Comparison of ENCODE assay signal across 38 mouse cellular contexts in the genomic region with DNA sequence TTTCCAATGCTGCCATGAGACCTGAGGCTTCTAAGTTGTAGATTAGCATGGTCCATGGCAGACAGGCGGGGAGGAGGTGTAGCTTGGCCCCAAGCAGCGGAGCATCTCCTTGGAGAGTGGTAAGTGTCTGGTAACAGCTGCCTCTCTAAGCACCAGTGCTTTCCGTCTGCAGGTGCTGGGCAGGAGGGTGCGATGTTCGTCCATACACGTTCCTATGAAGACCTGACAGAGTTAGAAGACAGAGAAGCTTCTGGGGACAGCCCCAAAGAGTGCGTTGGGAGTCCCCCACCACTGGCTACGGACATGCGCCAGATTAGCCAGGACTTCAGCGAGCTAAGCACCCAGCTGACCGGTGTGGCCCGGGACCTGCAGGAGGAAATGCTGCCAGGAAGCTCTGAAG. TPM values are rescaled to one million over a fixed set of nuclear protein-coding genes. Genes with fewer than 3 reads are reported as not detected.
"Had no signal": no experiment of that assay in that cellular context is flagged by ENCODE, and none has a peak within 500 bp of the region (broad histone marks: within the 10 kb centered on the region; RNA-seq: fewer than 3 reads in every experiment).

No protein-coding gene starts in this region.

- DNase-seq: gastrocnemius, postnatal 14 days; gastrocnemius, postnatal 36 days; heart, adult 11 months; heart, adult 2 months; heart, postnatal 14 days; heart, postnatal 36 days; kidney, adult 11 months; kidney, adult 2 months; kidney, adult 9 months; kidney, postnatal 14 days; kidney, postnatal 36 days; liver had no signal

- H3K9me3 ChIP-seq: heart, embryonic 13.5 days; heart, embryonic 15.5 days; kidney, embryonic 15.5 days; liver, embryonic 12.5 days had no signal

- ATAC-seq: hindbrain, embryonic 16.5 days; intestine, embryonic 16.5 days; liver, embryonic 12.5 days had no signal

- H3K27ac ChIP-seq: heart, adult 2 months; heart, embryonic 13.5 days; heart, embryonic 15.5 days; hindbrain, embryonic 14.5 days; kidney, embryonic 15.5 days; kidney, postnatal 0 days; layer of hippocampus, adult 2 months; left cerebral cortex, adult 2 months; liver, embryonic 12.5 days; liver, embryonic 14.5 days had no signal

- H3K4me3 ChIP-seq: heart, adult 2 months; heart, embryonic 13.5 days; heart, embryonic 15.5 days; kidney, embryonic 15.5 days; layer of hippocampus, adult 2 months; left cerebral cortex, adult 2 months; liver, embryonic 12.5 days had no signal

- H3K9ac ChIP-seq: heart, embryonic 13.5 days; heart, embryonic 15.5 days; hindbrain, embryonic 14.5 days; kidney, embryonic 15.5 days; liver, embryonic 12.5 days; liver, embryonic 14.5 days had no signal

- H3K4me2 ChIP-seq: heart, embryonic 11.5 days; heart, embryonic 13.5 days; heart, embryonic 15.5 days; hindbrain, embryonic 14.5 days; kidney, embryonic 15.5 days; liver, embryonic 12.5 days had no signal

RNA-seq across cellular contexts. Expression of gene Mst1r, which starts 6.8 kb away (rescaled TPM):
- total RNA-seq: hematopoietic stem cell, adult 5-6 weeks had no signal

RNA-seq across cellular contexts. Expression of gene Actl11, which starts 28.4 kb away (rescaled TPM):
- total RNA-seq: gastrocnemius, adult 18-20 months; gastrocnemius, adult 8-10 months; gastrocnemius, postnatal 14 days; gastrocnemius, postnatal 36 days; heart, adult 2 months; heart, postnatal 14 days; heart, postnatal 36 days; hematopoietic stem cell, adult 5-6 weeks; layer of hippocampus, adult 2 months; layer of hippocampus, postnatal 10 days; layer of hippocampus, postnatal 25 days; left cerebral cortex, adult 2 months; left cerebral cortex, postnatal 14 days; left cerebral cortex, postnatal 36 days had no signal
- polyA plus RNA-seq: heart, embryonic 11.5 days; heart, embryonic 13.5 days; heart, embryonic 15.5 days; heart, postnatal 0 days; hindbrain, embryonic 11.5 days; hindbrain, embryonic 14.5 days; hindbrain, embryonic 16.5 days; intestine, embryonic 14.5 days; intestine, embryonic 16.5 days; kidney, embryonic 15.5 days; kidney, postnatal 0 days; large intestine, adult 2 months; limb, embryonic 11.5 days; limb, embryonic 14.5 days; liver, embryonic 12.5 days; liver, embryonic 14.5 days; liver, embryonic 16.5 days had no signal

RNA-seq across cellular contexts. Expression of gene Camkv, which starts 35.6 kb away (rescaled TPM):
- total RNA-seq: heart, adult 2 months; heart, postnatal 36 days had no signal
- polyA plus RNA-seq: heart, postnatal 0 days; kidney, adult 2 months had no signal
